21 mouse cellular contexts compared by ENCODE assay signal in the genomic region with DNA sequence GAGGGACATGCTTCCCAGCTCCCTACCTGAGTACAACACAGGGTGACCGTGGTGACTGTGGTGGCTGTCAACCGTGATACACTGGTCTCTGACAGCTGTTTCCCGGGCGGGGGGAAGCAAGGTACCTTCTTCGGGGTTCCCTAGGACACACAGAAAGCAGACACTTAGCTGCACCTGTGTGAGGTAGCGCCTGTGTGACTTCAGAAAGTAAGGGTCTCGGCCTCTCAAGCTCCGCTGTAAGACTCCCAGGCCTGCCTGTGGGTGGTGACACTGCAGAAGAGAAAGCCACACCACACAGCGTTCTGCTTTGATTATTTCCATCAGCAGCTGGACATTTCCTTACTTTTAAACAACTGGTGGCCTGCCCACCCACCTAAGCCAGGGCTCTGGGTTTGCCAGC. TPM values are rescaled to one million over a fixed set of nuclear protein-coding genes. Genes with fewer than 3 reads are reported as not detected.
DNase-seq lines count a peak whose midpoint lies in the region; ATAC-seq and TF ChIP-seq lines count a peak whose summit lies in the region.
"Had no signal": no experiment of that assay in that cellular context is flagged by ENCODE, and none has a peak within 500 bp of the region (broad histone marks: within the 10 kb centered on the region; RNA-seq: fewer than 3 reads in every experiment).

No protein-coding gene starts in this region.

- peak overlapping the region; percentile 36; the same call in 1 of the 2 replicates for H3K9ac ChIP-seq in hindbrain, embryonic 13.5 days
- no peak overlapping the region for H3K9ac ChIP-seq in hindbrain, embryonic 14.5 days
- no peak overlapping the region for H3K9ac ChIP-seq in limb, embryonic 14.5 days (ENCODE audit: low read depth, low read length, severe bottlenecking)
- H3K9ac ChIP-seq: embryonic facial prominence, embryonic 15.5 days; limb, embryonic 12.5 days; midbrain, embryonic 12.5 days; stomach, embryonic 15.5 days had no signal

- 82% methylated on average over 9 of the region's 9 CpGs for WGBS in hindbrain, embryonic 13.5 days
- WGBS in hindbrain, embryonic 14.5 days: 83% methylated on average over 9 of the region's 9 CpGs
- 71% methylated on average over 9 of the region's 9 CpGs for WGBS in limb, embryonic 14.5 days

- no peak for ATAC-seq in hindbrain, embryonic 13.5 days (ENCODE audit: low FRiP score)
- ATAC-seq in hindbrain, embryonic 14.5 days (ENCODE audit: low FRiP score): no peak
- ATAC-seq in limb, embryonic 14.5 days (ENCODE audit: low FRiP score, low read depth): no peak
- ATAC-seq: inflammation-experienced regulatory T-cells, adult 6 months had no signal

- no peaks in the 10 kb centered on the region for H3K36me3 ChIP-seq in hindbrain, embryonic 13.5 days
- no peaks in the 10 kb centered on the region for H3K36me3 ChIP-seq in hindbrain, embryonic 14.5 days (replicated peaks; ENCODE audit: control insufficient read depth, insufficient read depth)
- H3K36me3 ChIP-seq in limb, embryonic 14.5 days (ENCODE audit: control insufficient read depth, insufficient read depth, low read length): no peaks in the 10 kb centered on the region
- H3K36me3 ChIP-seq: embryonic facial prominence, embryonic 15.5 days; heart, embryonic 13.5 days; hindbrain, embryonic 10.5 days; limb, embryonic 12.5 days; midbrain, embryonic 12.5 days; stomach, embryonic 15.5 days had no signal

- peaks cover 86% of the 10 kb centered on the region for H3K4me1 ChIP-seq in hindbrain, embryonic 13.5 days (replicated peaks)
- H3K4me1 ChIP-seq in hindbrain, embryonic 14.5 days (replicated peaks; ENCODE audit: control insufficient read depth, insufficient read depth, low read length): peaks cover 44% of the 10 kb centered on the region
- H3K4me1 ChIP-seq in limb, embryonic 14.5 days (ENCODE audit: control insufficient read depth, insufficient read depth, low read length): peaks cover 60% of the 10 kb centered on the region

- TF ChIP-seq POLR2A in limb, embryonic 14.5 days (IDR thresholded peaks at IDR 0.05; ENCODE audit: borderline replicate concordance, extremely low read depth, insufficient read depth, insufficient read length): no peak

- H3K27ac ChIP-seq in hindbrain, embryonic 13.5 days: no peak overlapping the region
- no peak overlapping the region for H3K27ac ChIP-seq in hindbrain, embryonic 14.5 days
- no peak overlapping the region for H3K27ac ChIP-seq in limb, embryonic 14.5 days (replicated peaks; ENCODE audit: low read depth, low read length)
- H3K27ac ChIP-seq: embryonic facial prominence, embryonic 15.5 days; heart, embryonic 13.5 days; hindbrain, embryonic 10.5 days; kidney, postnatal 0 days; layer of hippocampus, adult 2 months; limb, embryonic 12.5 days; midbrain, embryonic 12.5 days; stomach, embryonic 15.5 days had no signal

- H3K9me3 ChIP-seq in hindbrain, embryonic 13.5 days: no peaks in the 10 kb centered on the region
- H3K9me3 ChIP-seq in hindbrain, embryonic 14.5 days (ENCODE audit: control insufficient read depth, low read length): no peaks in the 10 kb centered on the region
- no peaks in the 10 kb centered on the region for H3K9me3 ChIP-seq in limb, embryonic 14.5 days (ENCODE audit: control insufficient read depth, low read length)
- H3K9me3 ChIP-seq: embryonic facial prominence, embryonic 15.5 days; heart, embryonic 13.5 days; hindbrain, embryonic 10.5 days; limb, embryonic 12.5 days; midbrain, embryonic 12.5 days; stomach, embryonic 15.5 days had no signal

- peak overlapping the region; percentile 15 for H3K4me2 ChIP-seq in hindbrain, embryonic 13.5 days
- H3K4me2 ChIP-seq in hindbrain, embryonic 14.5 days (replicated peaks): no peak overlapping the region; the same call in 1 of the 2 replicates
- peak overlapping the region; percentile 21; the same call in 1 of the 2 replicates for H3K4me2 ChIP-seq in limb, embryonic 14.5 days (replicated peaks; ENCODE audit: low read depth, low read length, severe bottlenecking)
- H3K4me2 ChIP-seq: midbrain, embryonic 12.5 days had no signal

- DNase-seq in hindbrain, embryonic 14.5 days (ENCODE audit: low spot score): no peak
- DNase-seq in thymus, postnatal 0 days (ENCODE audit: low spot score): peak; percentile 26
- DNase-seq in thymus, adult 18-20 months: no peak
- DNase-seq in limb, embryonic 14.5 days (ENCODE audit: low spot score): no peak
- no peak for DNase-seq in layer of hippocampus, adult 8-10 months (ENCODE audit: low spot score in 2 of 2)
- no peak for DNase-seq in liver
- DNase-seq: cerebellum, adult 9-10 months; lung, adult 18-20 months; spleen, adult 18-20 months had no signal

- H3K4me3 ChIP-seq in hindbrain, embryonic 13.5 days: no peak overlapping the region
- H3K4me3 ChIP-seq in hindbrain, embryonic 14.5 days (replicated peaks; ENCODE audit: low read length): no peak overlapping the region
- no peak overlapping the region for H3K4me3 ChIP-seq in limb, embryonic 14.5 days (replicated peaks; ENCODE audit: low read length)
- H3K4me3 ChIP-seq: embryonic facial prominence, embryonic 15.5 days; heart, embryonic 13.5 days; hindbrain, embryonic 10.5 days; layer of hippocampus, adult 2 months; limb, embryonic 12.5 days; midbrain, embryonic 12.5 days had no signal

- no peaks in the 10 kb centered on the region for H3K27me3 ChIP-seq in hindbrain, embryonic 13.5 days
- no peaks in the 10 kb centered on the region for H3K27me3 ChIP-seq in hindbrain, embryonic 14.5 days (ENCODE audit: control insufficient read depth, insufficient read depth, low read length)
- no peaks in the 10 kb centered on the region for H3K27me3 ChIP-seq in limb, embryonic 14.5 days (ENCODE audit: control insufficient read depth, insufficient read depth, low read length)
- H3K27me3 ChIP-seq: embryonic facial prominence, embryonic 15.5 days; heart, embryonic 13.5 days; stomach, embryonic 15.5 days had no signal

RNA-seq across cellular contexts. Expression of gene Pmepa1, which starts 4.8 kb away (rescaled TPM):
- 4.7 and 5.2 TPM in 2 replicates for polyA plus RNA-seq in hindbrain, embryonic 13.5 days (2015; fragmentation: Nextera tagmentation; extraction: Ambion mirVana)
- 5.3 and 5.4 TPM in 2 replicates for polyA plus RNA-seq in hindbrain, embryonic 14.5 days (2014; fragmentation: Nextera tagmentation; extraction: Ambion mirVana)
- polyA plus RNA-seq in thymus, postnatal 0 days (2015; fragmentation: Nextera tagmentation; extraction: Ambion mirVana): 3.1 and 4.2 TPM in 2 replicates
- polyA plus RNA-seq in limb, embryonic 14.5 days (2012; rRNA removed): 41.0 and 62.3 TPM in 2 replicates
- 10.2 and 11.6 TPM in 2 replicates for polyA plus RNA-seq in limb, embryonic 14.5 days (2014; fragmentation: Nextera tagmentation; extraction: Ambion mirVana)
- total RNA-seq in layer of hippocampus, adult 8-10 months (2022): 10 to 100 TPM; 15.0 to 37.8 (median 25.3) TPM

RNA-seq across cellular contexts. Expression of gene Zbp1, which starts 52.8 kb away (rescaled TPM):
- 0.16 and 0.29 TPM in 2 replicates for polyA plus RNA-seq in hindbrain, embryonic 13.5 days (2015; fragmentation: Nextera tagmentation; extraction: Ambion mirVana)
- 0.27 TPM in 1 of 2 replicates, not detected in the other for polyA plus RNA-seq in hindbrain, embryonic 14.5 days (2014; fragmentation: Nextera tagmentation; extraction: Ambion mirVana)
- polyA plus RNA-seq in thymus, postnatal 0 days (2015; fragmentation: Nextera tagmentation; extraction: Ambion mirVana): 42.1 and 52.8 TPM in 2 replicates
- polyA plus RNA-seq in limb, embryonic 14.5 days (2012; rRNA removed): 0.60 and 0.69 TPM in 2 replicates
- polyA plus RNA-seq in limb, embryonic 14.5 days (2014; fragmentation: Nextera tagmentation; extraction: Ambion mirVana): 0.33 and 0.65 TPM in 2 replicates
- 1 to 10 TPM in 2 of 4 experiments, not detected in 2; 1.5 to 2.5 TPM for total RNA-seq in layer of hippocampus, adult 8-10 months (2022)
- total RNA-seq: left cerebral cortex, adult 18-20 months had no signal
- polyA plus RNA-seq: forebrain, embryonic 11.5 days; limb, embryonic 12.5 days had no signal

Comparison
In these comparisons a context has a peak if more than half of its experiments do, and no peak if none do; other contexts are left out.
1. RNA of gene Zbp1, which starts 52.8 kb away (polyA plus RNA-seq): 42.1 to 52.8 TPM in thymus, postnatal 0 days; 0.33 to 0.69 TPM in limb, embryonic 14.5 days, 0.16 to 0.29 TPM in hindbrain, embryonic 13.5 days and 0.27 TPM in hindbrain, embryonic 14.5 days; every median in the first group is over 10 times any median in the second.